Mouse (Mus musculus) heart, postnatal 25 days (tissue): ENCODE measurements around the gene Pgc. TPM values are rescaled to one million over a fixed set of nuclear protein-coding genes. Genes with fewer than 3 reads are reported as not detected.

Source experiments
- DNase-seq: peaks from one replicate; pipeline ENCODE4 v3.0.0; 2022; ENCODE audit warnings: low spot score
- intact Hi-C: fragments of 180-260 bp; cut with DNase I; formaldehyde crosslinking; loops from one replicate; pipeline ENCODE4 v1.15.1; 2025
- total RNA-seq, 2 experiments: library from RNA; stranded (reverse); gene quantifications; 2 replicates each; pipeline ENCODE4 v1.2.3; 2021

Gene Pgc
- total RNA-seq, 2 experiments from 2014 or later: not detected

DNA sequence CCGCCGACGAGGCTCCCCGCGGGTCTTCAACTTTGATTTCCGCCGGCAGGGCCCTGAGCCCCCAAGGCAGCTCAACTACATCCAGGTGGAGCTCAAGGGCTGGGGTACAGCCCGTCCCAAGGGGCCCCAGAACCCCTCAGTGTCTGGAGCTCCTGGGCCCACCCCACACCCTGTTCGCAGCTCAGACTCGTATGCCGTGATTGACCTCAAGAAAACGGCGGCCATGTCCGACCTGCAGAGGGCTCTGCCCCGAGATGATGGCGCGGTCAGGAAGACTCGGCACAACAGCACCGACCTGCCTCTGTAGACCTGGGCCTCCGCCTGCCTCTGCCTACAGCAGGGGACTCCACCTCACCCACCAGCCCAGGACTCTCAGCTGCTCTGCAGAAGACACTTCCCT is 23.1 kb upstream of the Pgc start:
- intact Hi-C loops: no loop called here
- DNase-seq: no peak

DNA sequence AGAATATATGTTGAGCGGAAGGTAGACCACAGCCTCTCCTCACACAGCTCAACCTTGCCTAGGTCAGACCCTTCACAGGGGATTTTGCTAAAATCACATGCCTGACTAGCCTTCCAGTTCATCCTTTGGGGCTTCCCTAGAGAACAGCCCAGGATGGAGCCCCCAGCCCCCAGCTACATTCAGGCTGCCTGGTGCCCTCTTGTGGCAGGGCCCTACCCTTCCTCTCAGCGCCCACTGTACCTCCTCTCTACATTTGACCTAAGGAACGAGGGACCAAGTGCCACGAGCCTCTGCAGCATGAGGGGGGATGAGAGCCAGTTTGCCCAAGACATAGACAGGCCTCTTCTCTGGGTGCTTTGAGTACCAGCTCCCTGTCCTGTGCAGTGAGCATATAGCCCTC is 21.9 kb upstream of the Pgc start:
- DNase-seq: no peak
- intact Hi-C loops: no loop called here

GRCm38 (mm10) chr17:47706196-47706595 is 20.4 kb upstream of the Pgc start:
- DNase-seq: no peak
- intact Hi-C loops: no loop called here

DNA sequence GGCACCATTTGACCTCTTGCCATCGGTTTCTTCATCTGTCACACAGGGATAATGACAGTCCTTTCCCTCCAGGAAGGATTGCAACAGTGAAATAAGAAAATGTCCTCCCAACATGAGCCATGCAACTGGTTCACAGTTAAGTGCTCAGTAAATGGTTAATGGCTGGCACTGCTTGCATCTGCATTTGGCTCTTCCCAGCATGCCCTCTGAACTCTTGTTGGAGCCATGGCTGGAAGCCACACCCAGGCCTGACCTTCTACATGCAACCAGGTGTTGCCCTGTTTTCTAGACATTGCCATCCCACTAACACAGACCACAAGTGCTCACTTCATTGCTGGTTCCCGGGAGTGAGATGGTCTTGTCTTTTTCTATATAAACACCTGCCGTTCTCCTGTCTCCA is 18.7 kb upstream of the Pgc start:
- intact Hi-C loops: no loop called here
- no peak for DNase-seq

DNA sequence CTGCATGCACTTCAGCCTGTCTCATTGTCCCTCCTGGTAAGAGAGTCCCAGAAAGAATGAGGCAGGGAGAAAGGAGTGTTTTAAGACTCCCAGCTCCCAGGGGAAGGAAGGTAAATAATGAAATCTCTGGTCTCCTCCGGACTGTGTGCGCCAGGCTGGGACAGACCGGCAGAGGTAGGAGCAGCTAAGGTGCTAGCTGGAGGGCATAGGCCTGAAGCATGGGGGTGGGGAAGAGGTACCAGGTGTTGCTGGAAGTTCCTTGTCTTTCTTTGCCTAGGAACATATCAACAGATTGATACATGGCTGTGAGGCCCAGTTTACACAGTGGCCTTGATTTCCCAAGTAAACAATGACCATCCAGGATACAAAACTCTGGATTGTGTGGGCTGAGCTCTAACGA is 17.7 kb upstream of the Pgc start:
- DNase-seq: no peak
- intact Hi-C loops: no loop called here

DNA sequence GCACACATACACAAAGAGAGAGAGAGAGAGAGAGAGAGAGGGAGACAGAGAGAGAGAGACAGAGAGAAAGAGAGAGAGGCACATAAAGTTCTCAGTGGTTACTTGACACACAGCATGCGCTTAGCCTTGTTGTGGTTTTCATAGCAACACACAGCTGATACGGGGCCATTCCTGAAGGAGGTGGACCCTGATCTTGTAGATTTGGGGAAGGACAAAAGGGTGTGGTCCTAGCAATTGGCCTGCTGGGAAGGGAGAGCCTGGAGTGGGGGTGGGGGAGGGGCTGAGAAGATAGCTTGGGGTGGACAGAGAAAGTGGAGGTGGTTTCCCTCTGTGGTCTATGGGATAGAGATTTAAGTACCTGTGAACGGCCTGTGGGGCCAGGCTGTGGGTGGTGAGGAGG is 16.6 kb upstream of the Pgc start:
- intact Hi-C loops: no loop called here
- DNase-seq: no peak

- DNase-seq: no peak
- intact Hi-C loops: no loop called here
These were observed 14.8 kb upstream of the Pgc start for GRCm38 (mm10) chr17:47711883-47712282.

DNA sequence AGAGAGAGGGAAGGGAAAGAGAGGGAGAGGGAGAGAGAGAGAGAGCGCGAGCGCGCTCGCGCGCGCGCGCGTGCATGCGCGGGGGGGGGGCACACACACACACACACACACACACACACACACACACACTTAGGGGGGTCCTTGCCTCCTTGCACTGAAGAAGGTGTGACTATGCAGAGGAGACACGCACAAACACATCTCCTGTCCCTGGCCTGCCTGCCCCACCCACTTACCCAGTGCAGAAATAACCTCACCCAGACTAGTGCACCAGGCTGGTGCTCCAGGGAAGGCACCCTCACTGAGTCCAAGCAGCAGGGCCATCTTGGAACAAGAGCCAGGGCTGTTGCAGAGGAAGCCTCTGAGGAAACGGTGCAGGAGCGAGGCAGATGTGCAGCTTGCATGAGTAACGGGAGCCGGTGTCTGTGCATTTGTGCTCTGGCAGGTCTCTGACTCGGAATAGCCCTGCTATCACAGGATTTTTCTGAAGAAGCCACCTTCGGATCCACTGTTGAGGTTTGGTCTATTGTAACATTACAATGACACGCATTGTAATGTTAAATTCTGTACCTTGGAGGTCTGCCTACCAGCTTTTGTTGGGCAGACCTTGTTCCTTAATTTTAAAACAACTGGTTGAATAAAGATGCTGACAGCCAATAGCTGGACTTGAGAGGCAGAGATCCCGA is 13.6 kb upstream of the Pgc start:
- DNase-seq: no peak
- intact Hi-C loops: no loop called here

- intact Hi-C loops: no loop called here
- no peak for DNase-seq
These were observed 11.6 kb upstream of the Pgc start for GRCm38 (mm10) chr17:47715037-47715436.

DNA sequence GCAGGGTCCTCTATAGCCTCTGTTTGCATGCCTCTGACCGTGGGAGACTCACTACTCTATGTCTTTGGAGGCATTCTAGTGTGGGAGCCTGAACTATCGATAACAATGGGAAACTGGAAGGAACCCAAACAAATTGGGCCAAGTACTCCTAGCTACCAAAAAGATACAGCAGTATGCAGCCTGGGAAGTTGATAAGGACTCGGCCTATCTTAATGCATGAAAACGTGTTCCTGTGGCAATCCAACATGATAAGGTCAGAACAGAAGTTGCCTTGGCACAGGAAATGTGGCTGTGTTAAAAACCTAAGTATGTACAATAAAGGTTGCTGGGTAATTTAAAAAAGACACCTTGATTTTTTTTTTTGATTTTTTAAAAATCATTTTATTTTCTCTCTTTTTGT is 5.5 kb upstream of the Pgc start:
- intact Hi-C loops: no loop called here
- no peak for DNase-seq

- DNase-seq: no peak
- intact Hi-C loops: no loop called here
These were observed 4.3 kb downstream of the Pgc start for GRCm38 (mm10) chr17:47730633-47731575.

GRCm38 (mm10) chr17:47735553-47736100 is 9.0 kb downstream of the Pgc start:
- intact Hi-C loops: no loop called here
- DNase-seq: no peak

DNA sequence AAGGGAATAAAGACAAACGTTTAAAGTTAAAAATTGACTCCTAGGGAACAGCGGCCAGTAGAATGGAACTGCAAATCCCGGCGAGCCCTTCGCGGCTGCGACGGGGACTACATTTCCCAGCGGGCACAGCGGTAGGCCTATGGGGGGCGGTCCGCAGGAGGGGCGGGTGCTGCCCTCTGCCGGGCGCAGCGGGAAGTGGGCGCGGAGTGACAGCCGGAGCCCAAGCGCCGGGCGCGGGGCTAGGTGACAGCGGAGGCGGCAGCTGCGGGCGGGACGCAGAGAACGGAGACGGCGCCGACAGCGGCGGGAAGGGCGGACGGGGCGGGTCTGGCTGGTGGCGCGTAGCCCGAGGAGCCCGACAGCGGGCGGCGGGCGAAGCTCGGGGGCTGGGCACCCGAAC is 10.2 kb downstream of the Pgc start, which contains the start of gene Tfeb:
Tfeb (plus strand) TSS at position 175 of the 400 bp plus-strand sequence.
- DNase-seq: peak; percentile 93
- intact Hi-C loops: no loop called here

- peak; percentile 90 for DNase-seq
- intact Hi-C loops: no loop called here
These were observed 10.8 kb downstream of the Pgc start for GRCm38 (mm10) chr17:47737271-47738065.

DNA sequence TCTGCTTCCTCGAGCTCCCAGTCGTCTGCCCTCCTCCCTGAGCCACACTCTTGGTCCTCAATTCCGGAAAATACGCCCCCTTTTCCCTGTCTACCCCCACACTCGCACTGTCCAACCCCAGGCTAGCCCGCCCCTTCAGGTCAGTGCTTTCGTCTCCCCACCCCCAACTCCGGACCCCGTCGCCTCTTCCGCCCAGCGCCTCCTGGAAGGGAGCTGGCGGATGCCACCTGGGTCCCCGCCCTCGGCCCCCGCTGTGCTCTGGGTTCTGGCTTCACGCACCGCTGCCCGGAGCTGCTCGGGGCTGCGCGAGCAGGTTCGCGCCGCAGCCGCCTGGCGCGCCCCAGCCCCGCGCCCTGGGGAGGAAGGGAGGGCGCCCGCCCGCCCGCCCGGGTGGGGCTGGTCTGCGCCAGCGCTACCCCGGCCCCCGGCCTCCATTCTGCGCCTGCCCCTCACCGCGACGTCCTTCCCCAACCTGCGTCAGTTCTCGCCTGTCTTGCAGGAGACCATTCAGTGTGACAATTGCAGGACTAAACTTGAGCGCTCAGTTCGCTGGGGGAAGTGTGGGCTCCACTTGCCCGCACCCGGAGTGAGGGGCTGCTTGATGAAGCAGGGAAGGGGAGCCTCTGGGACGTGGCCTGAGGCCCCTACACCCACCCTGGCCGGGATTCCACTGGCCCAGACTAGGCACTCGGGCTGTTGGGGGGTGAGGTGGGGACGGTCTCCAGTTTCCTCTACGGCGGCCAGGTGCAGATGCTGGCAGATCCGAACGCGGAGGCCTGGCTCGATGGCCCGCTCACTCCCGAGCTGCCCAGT is 11.6 kb downstream of the Pgc start:
- intact Hi-C loops: no loop called here
- peak; percentile 34 for DNase-seq

- intact Hi-C loops: no loop called here
These were observed 12.5 kb downstream of the Pgc start for GRCm38 (mm10) chr17:47738879-47739798.

GRCm38 (mm10) chr17:47740186-47740585 is 13.5 kb downstream of the Pgc start:
- DNase-seq: no peak
- intact Hi-C loops: loop anchor here (5.0 kb wide), 1 partner anchor 122 kb away; no protein-coding TSS in a partner anchor

More at GRCm38 (mm10) chr17:47738879-47739798, 12.5 kb downstream of the Pgc start:
- DNase-seq: no peak
